Mouse (Mus musculus): ENCODE results near the gene Zfp296. TPM values are rescaled to one million over a fixed set of nuclear protein-coding genes. Genes with fewer than 3 reads are reported as not detected.
"Not testable (repeated sequence)": the region's sequence is repeated elsewhere in the genome, so short reads cannot be mapped to it uniquely, and the experiment has no call there.

The Zfp296 gene
- polyA plus RNA-seq, 1 experiment from 2014 or later, result 0.60 TPM

DNA sequence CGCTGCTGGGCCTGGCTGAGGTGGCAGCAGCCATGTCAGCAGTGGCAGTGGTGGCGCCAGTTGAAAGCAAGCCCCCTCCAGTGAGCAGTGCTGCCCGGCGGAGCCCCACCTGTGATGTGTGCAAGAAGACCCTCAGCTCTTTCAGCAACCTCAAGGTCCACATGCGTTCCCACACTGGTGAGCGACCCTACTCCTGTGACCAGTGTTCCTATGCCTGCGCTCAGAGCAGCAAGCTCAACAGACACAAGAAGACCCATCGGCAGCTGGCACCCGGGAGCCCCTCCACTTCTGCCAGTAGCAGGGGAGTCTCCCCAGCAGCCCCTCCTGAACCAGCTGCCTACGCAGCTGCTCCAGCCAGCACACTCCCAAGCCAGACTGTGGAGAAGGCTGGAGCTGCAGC is 2.7 kb downstream of the Zfp296 start:
- no peak overlapping the region for H3K27ac ChIP-seq (replicated peaks)
- H3K27me3 ChIP-seq, result peaks cover 23% of the 10 kb centered on the region
- H3K4me1 ChIP-seq (replicated peaks), result peaks cover 41% of the 10 kb centered on the region
- H3K4me3 ChIP-seq (replicated peaks), result no peak overlapping the region
- ATAC-seq (ENCODE audit: insufficient read depth), result no peak
- 79% methylated on average over 10 of the region's 10 CpGs for WGBS (ENCODE audit: insufficient replicate concordance)
- H3K9me3 ChIP-seq (replicated peaks), result no peaks in the 10 kb centered on the region
- no peak overlapping the region for H3K9ac ChIP-seq
- no peak overlapping the region for H3K4me2 ChIP-seq
- peaks cover 30% of the 10 kb centered on the region for H3K36me3 ChIP-seq (replicated peaks)

DNA sequence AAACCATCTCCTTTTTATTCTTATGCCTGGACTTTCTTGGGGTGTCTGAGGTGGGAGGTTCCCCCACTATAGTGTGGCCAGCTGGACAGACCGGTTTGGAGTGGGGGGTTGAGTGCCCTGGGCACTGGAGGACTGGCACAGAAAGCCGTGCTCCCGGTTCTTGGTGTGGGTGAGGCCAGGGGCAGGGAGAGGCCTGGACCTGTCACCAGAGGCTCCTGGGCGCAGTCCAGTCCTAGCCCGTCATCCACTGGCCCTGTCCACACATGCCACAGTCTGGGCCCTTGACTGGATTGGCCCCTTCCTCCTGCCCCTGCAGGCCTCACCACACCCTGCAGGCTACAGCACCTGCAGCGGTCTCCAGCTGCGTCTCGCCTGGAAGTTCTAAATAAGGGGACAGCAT is 3.5 kb downstream of the Zfp296 start:
- Histone ChIP-seq H3K36me3 (replicated peaks) (peaks cover 39% of the 10 kb centered on the region), H3K27ac (replicated peaks) (no peak overlapping the region), H3K27me3 (peaks cover 23% of the 10 kb centered on the region), H3K9me3 (replicated peaks) (no peaks in the 10 kb centered on the region), H3K4me1 (replicated peaks) (peaks cover 32% of the 10 kb centered on the region), H3K9ac (no peak overlapping the region), H3K4me2 (no peak overlapping the region), H3K4me3 (replicated peaks) (no peak overlapping the region)
- no peak for ATAC-seq (ENCODE audit: insufficient read depth)
- 83% methylated on average over 8 of the region's 8 CpGs for WGBS (ENCODE audit: insufficient replicate concordance)

GRCm38 (mm10) chr7:19586269-19586668 is 9.2 kb downstream of the Zfp296 start:
- Histone ChIP-seq H3K36me3 (replicated peaks) (peaks cover 88% of the 10 kb centered on the region), H3K4me3 (replicated peaks) (no peak overlapping the region), H3K27ac (replicated peaks) (no peak overlapping the region), H3K27me3 (no peaks in the 10 kb centered on the region), H3K9ac (no peak overlapping the region), H3K4me2 (no peak overlapping the region), H3K9me3 (replicated peaks) (no peaks in the 10 kb centered on the region), H3K4me1 (replicated peaks) (0 out of 2 replicates have a peak, but pooled peaks cover 5% of the 10 kb centered on the region)
- 92% methylated on average over 46 of the region's 46 CpGs for WGBS (ENCODE audit: insufficient replicate concordance)
- no peak for ATAC-seq (ENCODE audit: insufficient read depth)

GRCm38 (mm10) chr7:19589207-19589606 is 12.1 kb downstream of the Zfp296 start:
- H3K9ac ChIP-seq, result no peak overlapping the region
- H3K27ac ChIP-seq (replicated peaks), result no peak overlapping the region
- no peak for ATAC-seq (ENCODE audit: insufficient read depth)
- H3K36me3 ChIP-seq (replicated peaks), result peaks cover 94% of the 10 kb centered on the region
- H3K9me3 ChIP-seq (replicated peaks), result no peaks in the 10 kb centered on the region
- H3K4me2 ChIP-seq, result no peak overlapping the region
- 36% methylated on average over 3 of the region's 3 CpGs for WGBS (ENCODE audit: insufficient replicate concordance)
- no peaks in the 10 kb centered on the region for H3K27me3 ChIP-seq
- peaks cover 26% of the 10 kb centered on the region for H3K4me1 ChIP-seq (replicated peaks)
- H3K4me3 ChIP-seq (replicated peaks), result no peak overlapping the region

DNA sequence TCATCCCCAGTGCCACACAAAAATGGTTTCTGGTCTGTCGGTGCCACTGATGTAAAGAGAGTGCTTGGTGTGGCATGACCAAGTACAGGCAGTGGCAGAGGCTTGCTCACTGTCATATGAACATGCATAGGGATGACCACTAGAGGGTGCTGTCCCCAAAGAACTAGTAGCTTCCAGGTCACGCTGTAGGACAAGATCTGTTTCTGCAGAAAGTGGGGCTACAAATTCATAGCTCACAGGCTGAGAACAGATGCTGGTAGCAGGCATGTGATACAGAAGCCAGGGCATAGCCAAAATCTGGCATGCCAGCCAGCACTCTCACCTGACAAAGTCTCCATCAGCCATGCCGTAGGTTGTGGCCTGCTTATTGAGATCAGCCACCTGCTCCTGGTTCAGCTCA is 12.8 kb downstream of the Zfp296 start:
- Histone ChIP-seq H3K4me2 (no peak overlapping the region), H3K27ac (replicated peaks) (no peak overlapping the region), H3K4me1 (replicated peaks) (peaks cover 29% of the 10 kb centered on the region), H3K4me3 (replicated peaks) (no peak overlapping the region), H3K27me3 (no peaks in the 10 kb centered on the region), H3K9ac (no peak overlapping the region), H3K9me3 (replicated peaks) (no peaks in the 10 kb centered on the region), H3K36me3 (replicated peaks) (peaks cover 92% of the 10 kb centered on the region)
- WGBS (ENCODE audit: insufficient replicate concordance), result 48% methylated on average over 3 of the region's 3 CpGs
- peak; percentile 35; the same call in 1 of the 2 replicates for ATAC-seq (ENCODE audit: insufficient read depth)

- no peak overlapping the region for H3K4me3 ChIP-seq (replicated peaks)
- H3K9ac ChIP-seq, result no peak overlapping the region
- H3K4me2 ChIP-seq, result peak overlapping the region; percentile 23; the same call in 1 of the 2 replicates
- peaks cover 78% of the 10 kb centered on the region for H3K36me3 ChIP-seq (replicated peaks)
- no peaks in the 10 kb centered on the region for H3K27me3 ChIP-seq
- H3K9me3 ChIP-seq (replicated peaks), result no peaks in the 10 kb centered on the region
- 34% methylated on average over 10 of the region's 10 CpGs for WGBS (ENCODE audit: insufficient replicate concordance)
- peaks cover 29% of the 10 kb centered on the region for H3K4me1 ChIP-seq (replicated peaks)
- peak; percentile 69 for ATAC-seq (ENCODE audit: insufficient read depth)
- H3K27ac ChIP-seq (replicated peaks), result peak overlapping the region; percentile 45; the same call in 1 of the 2 replicates
Measured at GRCm38 (mm10) chr7:19593061-19593730, 16.1 kb downstream of the Zfp296 start.

GRCm38 (mm10) chr7:19600562-19600961 is 23.5 kb downstream of the Zfp296 start:
- no peak overlapping the region for H3K27ac ChIP-seq (replicated peaks)
- H3K9me3 ChIP-seq (replicated peaks), result no peaks in the 10 kb centered on the region
- no peak for ATAC-seq (ENCODE audit: insufficient read depth)
- no peak overlapping the region for H3K4me2 ChIP-seq
- peaks cover 44% of the 10 kb centered on the region for H3K36me3 ChIP-seq (replicated peaks)
- H3K9ac ChIP-seq, result no peak overlapping the region; the same call in 1 of the 2 replicates
- 62% methylated on average over 5 of the region's 5 CpGs for WGBS (ENCODE audit: insufficient replicate concordance)
- peaks cover 34% of the 10 kb centered on the region for H3K4me1 ChIP-seq (replicated peaks)
- H3K27me3 ChIP-seq, result no peaks in the 10 kb centered on the region
- no peak overlapping the region for H3K4me3 ChIP-seq (replicated peaks)

DNA sequence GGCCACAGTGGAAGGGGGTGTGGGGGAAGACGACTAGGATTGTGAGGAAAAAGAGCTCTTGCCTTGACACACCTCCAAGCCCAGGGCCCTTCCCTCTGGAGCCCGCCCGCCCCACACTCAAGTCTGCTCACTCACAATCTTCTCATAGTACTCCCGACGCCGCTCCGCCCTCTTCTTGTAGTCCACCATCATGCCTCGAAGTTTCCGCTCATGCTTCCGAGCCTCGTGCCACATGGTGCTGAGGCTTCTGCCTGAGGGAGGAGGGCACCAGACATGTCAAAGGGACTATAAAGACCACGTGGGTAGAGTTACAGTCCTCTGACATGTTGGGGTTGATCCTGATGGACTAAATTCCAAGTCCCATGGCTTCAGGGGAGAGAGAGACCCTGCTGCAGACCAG is 26.0 kb downstream of the Zfp296 start:
- Histone ChIP-seq H3K27ac (replicated peaks) (no peak overlapping the region), H3K9ac (peak overlapping the region; percentile 96; the same call in 1 of the 2 replicates), H3K4me3 (replicated peaks) (peak overlapping the region; percentile 94), H3K36me3 (replicated peaks) (peaks cover 33% of the 10 kb centered on the region), H3K4me1 (replicated peaks) (peaks cover 34% of the 10 kb centered on the region), H3K27me3 (no peaks in the 10 kb centered on the region), H3K4me2 (peak overlapping the region; percentile 88), H3K9me3 (replicated peaks) (no peaks in the 10 kb centered on the region)
- no peak for ATAC-seq (ENCODE audit: insufficient read depth)
- WGBS (ENCODE audit: insufficient replicate concordance), result 67% methylated on average over 12 of the region's 12 CpGs

DNA sequence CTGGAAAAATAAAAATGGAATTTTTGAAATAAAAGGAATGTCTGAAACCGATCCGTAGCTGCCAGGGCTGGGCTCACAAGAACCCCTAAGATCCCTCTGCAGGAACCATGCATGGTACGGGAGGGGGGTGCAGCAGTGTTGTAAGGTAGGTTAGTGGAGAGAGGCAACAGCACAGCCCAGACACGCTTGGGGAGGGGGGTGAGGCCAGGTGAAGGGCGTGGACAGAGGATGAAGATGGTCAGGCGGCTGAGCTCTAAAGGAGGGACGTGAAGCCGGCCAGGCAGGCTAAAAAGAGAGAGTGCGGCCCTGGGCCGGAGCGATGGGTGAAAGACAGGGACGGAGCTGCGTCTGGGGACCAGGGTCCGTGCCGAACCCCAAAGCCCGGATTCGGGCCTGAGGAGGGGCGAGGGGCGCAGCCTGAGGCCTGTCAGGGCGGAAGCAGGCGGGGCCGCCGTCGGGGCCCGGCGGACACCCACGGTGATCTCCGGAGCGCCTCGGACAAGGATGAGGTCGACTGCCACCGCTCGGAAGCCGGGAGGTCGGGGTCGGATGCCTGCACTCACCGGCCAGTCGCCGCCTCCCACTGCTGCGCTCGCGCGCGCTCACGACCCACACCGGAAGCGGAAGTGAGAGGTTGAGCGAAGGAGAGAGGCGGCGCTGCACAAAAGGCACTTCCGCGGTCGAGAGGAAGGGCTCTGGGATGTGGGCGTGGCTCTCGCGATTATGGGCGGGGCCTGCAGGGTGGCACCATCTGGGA is 26.9 kb downstream of the Zfp296 start, which contains the start of gene Clasrp:
TSS of gene Clasrp (minus strand) at position 638 of the 757 bp plus-strand sequence.
- Histone ChIP-seq H3K27ac (replicated peaks) (peak within 1 kb of the TSS; percentile 79), H3K4me2 (peak within 1 kb of the TSS; percentile 88), H3K4me3 (replicated peaks) (peak within 1 kb of the TSS; percentile 94), H3K9ac (peak within 1 kb of the TSS; percentile 96), H3K27me3 (no peaks in the 10 kb centered on the region), H3K36me3 (replicated peaks) (peaks cover 29% of the 10 kb centered on the region), H3K9me3 (replicated peaks) (no peaks in the 10 kb centered on the region), H3K4me1 (replicated peaks) (peaks cover 34% of the 10 kb centered on the region)
- 1% methylated on average over 57 of the region's 57 CpGs for WGBS (ENCODE audit: insufficient replicate concordance)
- ATAC-seq (ENCODE audit: insufficient read depth), result peak; percentile 90

DNA sequence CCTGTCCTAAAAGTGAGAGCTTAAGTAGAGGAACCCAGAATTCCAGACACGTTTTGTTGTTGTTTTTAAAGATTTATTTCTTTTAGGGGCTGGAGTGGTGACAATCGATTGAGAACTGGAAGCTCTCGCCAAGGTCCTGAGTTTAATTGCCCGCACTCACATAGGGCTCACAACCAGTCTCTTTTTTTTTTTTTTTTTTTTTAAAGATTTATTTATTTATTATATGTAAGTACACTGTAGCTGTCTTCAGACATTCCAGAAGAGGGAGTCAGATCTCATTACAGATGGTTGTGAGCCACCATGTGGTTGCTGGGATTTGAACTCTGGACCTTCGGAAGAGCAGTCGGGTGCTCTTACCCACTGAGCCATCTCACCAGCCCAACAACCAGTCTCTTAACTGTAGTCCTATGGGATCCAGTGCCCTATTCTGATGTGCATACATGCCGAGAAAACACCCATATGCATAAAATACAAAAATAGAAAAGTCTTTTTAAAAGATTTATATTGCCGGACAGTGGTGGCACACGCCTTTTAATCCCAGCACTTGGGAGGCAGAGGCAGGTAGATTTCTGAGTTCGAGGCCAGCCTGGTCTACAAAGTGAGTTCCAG is 27.6 kb downstream of the Zfp296 start:
- Histone ChIP-seq H3K4me2 (peak overlapping the region; percentile 88), H3K27ac (replicated peaks) (peak overlapping the region; percentile 79; the same call in 1 of the 2 replicates), H3K4me3 (replicated peaks) (peak overlapping the region; percentile 94), H3K36me3 (replicated peaks) (peaks cover 22% of the 10 kb centered on the region), H3K4me1 (replicated peaks) (peaks cover 34% of the 10 kb centered on the region)
- ATAC-seq (ENCODE audit: insufficient read depth); H3K9ac ChIP-seq; H3K9me3 ChIP-seq (replicated peaks); H3K27me3 ChIP-seq: not testable (repeated sequence)
- 51% methylated on average over 10 of the region's 10 CpGs for WGBS (ENCODE audit: insufficient replicate concordance)

- no peaks in the 10 kb centered on the region for H3K27me3 ChIP-seq
- H3K4me1 ChIP-seq (replicated peaks), result peaks cover 21% of the 10 kb centered on the region
- H3K4me3 ChIP-seq (replicated peaks), result no peak overlapping the region
- no peak for ATAC-seq (ENCODE audit: insufficient read depth)
- H3K4me2 ChIP-seq, result no peak overlapping the region
- peaks cover 2% of the 10 kb centered on the region; the same call in 1 of the 2 replicates for H3K36me3 ChIP-seq (replicated peaks)
- H3K9me3 ChIP-seq (replicated peaks), result no peaks in the 10 kb centered on the region
- no peak overlapping the region for H3K27ac ChIP-seq (replicated peaks)
- WGBS (ENCODE audit: insufficient replicate concordance), result 67% methylated on average over 5 of the region's 5 CpGs
- no peak overlapping the region for H3K9ac ChIP-seq
Measured at GRCm38 (mm10) chr7:19607291-19607690, 30.2 kb downstream of the Zfp296 start.

Data from liver, embryonic 15.5 days (tissue).